Mouse (Mus musculus) neutrophil, adult 5-6 weeks (primary cell): ENCODE measurements around the gene Angptl1. TPM values are rescaled to one million over a fixed set of nuclear protein-coding genes. Genes with fewer than 3 reads are reported as not detected.

Experiments
- ATAC-seq: fragments of 151-379, 151-347 bp; 2 replicates; pipeline ENCODE4 v1.8.0; 2017; ENCODE audit warnings: mild to moderate bottlenecking, moderate TSS enrichment; ENCODE audit not compliant: insufficient number of reproducible peaks, poor library complexity, low FRiP score, severe bottlenecking; ENCODE audit errors: extremely low read depth
- total RNA-seq: library from RNA; stranded (forward); fragments of 200-1000 nt; gene quantifications from 2 replicates; pipeline ENCODE4 v1.2.3, GENCODE M21; 2017

Gene Angptl1
- total RNA-seq, 1 experiment from 2014 or later: 1.3 TPM

DNA sequence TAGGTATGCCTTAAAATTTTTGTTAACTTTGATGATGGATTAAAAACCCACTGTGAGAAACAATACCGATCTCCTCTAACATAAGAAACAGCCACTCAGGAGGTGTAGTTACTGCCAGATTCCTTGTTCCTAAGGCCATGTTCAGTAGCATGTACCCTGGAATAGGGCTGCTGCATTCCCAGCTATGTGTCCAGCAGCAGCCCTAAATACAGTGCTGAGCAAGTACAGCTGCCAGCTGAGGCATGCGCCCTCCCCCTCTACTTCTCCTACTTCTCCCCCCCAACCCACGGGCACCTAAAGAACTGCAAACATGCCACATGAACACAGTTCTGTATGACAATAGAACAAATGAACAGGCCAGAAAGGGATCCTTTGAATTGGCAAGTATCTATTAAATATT is 25.4 kb downstream of the Angptl1 start:
- no peak for ATAC-seq

DNA sequence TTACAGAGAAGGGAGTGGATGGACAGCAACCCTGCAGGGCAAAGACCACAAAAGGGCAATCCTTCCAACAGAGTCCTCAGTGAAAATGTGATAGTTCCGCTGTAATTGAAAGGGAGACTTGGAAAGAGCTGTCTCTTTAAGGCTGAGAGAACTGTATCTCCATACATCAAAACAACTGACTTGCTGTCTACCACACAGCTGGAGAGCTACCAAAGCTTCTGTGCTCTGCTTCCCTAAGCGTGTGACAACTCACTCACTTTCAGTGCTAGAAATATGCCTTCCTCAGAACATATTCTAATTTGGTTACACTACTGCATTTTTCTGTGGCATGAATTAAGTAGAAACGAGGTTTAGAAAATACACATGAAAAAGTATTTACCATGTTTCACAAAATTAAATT is 25.9 kb downstream of the Angptl1 start:
- ATAC-seq: no peak

DNA sequence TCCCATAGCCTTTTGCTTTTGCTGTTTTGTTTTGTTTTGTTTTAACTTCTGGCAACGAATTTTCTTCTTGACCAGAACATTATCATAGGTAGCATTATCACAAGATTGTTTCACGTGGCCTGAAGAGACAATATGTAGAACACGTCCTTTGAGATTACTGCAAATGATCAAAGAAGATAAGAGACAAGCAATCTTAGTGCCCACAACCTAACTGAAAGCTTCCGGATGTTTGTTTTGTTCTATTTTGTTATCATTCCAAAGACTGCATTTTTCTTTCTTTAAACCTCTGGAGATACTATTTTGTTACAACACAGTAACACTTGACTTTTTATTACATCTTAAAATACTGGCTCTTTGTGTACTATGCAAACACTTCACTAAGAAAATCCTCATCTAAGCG is 31.7 kb downstream of the Angptl1 start:
- ATAC-seq: no peak

DNA sequence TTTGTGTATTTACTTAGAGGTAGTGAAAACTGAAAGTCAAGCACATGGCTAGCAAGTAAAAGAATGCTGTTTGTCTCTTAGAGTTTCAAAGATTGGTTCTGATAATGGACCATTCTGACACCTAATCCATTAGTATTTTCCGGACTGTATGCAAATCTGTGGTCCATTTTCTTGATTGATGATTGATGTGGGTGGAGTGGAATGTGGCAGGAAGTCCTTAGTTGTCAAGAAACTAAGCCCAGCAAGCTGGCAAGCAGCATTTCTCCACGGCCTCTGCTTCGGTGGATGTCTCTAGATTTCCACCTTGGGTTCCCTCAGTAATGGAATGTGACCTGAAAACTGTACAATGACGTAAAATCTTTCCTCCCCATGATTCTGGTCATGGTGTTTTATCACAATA is 32.3 kb downstream of the Angptl1 start:
- ATAC-seq: no peak

DNA sequence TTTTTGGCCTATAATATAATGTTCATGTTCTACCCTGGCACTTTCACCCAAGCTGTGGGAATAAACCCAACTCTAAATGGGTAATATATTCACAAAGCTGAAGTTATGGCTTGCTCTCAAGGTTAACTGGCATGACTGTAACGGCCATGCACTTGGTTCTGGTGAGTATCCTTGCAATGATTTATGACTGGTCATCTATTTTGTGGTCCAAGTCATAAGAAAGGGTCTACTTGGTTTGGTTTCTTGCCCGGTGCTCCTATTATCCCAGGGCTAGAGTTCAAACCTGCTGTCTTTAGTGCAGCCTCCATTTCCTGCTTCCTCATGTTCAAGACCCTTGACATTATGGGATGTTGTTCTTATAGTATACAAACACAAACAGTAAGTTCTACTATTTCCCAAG is 46.4 kb downstream of the Angptl1 start:
- ATAC-seq: no peak

DNA sequence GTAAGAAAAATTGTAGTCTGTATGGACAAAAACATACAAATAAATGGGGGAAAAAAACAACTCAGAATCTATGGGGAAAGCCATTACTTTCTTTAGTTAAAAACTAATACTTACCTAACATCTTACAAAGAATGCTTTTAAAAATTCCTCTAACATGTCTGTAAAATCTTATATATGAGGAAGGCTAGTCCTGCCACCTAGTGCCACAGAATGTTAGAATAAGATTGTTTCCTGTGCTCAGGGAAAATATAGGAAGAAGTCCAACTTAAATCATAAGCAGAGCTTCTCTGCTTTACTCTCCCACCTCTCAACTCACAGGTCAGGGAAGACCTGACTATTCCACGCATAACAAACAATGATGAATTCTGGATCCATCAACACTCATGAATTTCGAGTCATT is 47.5 kb downstream of the Angptl1 start:
- no peak for ATAC-seq

DNA sequence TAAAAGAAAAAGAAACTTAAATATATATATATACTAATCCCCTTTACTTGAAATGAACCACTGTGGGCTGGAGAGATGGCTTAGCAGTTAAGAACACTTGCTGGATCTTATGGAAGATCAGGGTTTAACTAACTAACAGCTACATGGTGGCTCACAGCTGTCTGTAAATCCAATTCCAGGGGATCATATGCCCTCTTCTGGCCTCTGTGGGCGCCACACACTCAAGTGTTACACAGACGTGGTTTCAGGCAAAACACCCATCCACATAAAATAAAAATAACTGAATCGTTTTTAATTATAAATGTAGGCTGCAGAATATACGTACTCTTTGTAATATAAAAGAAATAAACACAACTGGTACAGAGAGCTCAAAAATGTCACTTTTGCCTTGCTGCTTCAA is 50.5 kb downstream of the Angptl1 start:
- ATAC-seq: no peak

DNA sequence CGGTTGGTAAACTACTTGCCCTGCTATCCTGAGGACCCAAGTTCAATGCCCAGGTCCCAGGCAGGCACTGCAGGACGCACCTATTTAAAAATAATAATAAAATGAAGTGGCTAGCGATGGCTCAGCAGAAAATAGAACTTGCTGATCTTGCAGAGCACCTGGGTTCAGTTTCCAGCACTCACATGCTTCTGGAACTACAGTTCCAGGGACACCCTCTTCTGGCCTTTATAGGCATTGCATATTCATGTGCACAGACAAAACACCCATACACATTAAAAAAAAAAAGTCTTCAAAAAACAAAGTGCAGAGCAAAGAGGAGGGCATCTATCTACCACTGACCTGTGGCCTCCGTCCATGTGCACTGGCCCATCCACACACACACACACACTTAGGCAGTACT is 53.2 kb downstream of the Angptl1 start:
- no peak for ATAC-seq

DNA sequence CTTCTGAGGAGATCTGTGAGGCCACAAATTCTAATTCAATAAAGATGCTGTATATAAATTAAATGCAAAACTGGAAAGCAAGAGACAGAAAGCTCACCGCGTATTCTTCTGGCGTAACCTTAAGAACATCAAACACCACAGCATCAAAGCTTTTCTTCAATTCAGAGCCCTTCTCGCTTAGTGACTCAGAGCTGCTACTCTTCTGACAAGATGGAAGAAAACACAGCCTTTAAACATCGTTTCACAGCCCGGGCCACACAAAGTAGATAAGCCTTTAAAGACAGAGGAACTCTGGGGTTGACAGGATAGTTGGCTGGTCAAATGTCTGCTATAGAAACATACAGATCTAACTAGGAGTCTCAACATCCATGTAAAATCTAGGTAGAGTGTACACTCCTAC is 63.3 kb downstream of the Angptl1 start:
- no peak for ATAC-seq

DNA sequence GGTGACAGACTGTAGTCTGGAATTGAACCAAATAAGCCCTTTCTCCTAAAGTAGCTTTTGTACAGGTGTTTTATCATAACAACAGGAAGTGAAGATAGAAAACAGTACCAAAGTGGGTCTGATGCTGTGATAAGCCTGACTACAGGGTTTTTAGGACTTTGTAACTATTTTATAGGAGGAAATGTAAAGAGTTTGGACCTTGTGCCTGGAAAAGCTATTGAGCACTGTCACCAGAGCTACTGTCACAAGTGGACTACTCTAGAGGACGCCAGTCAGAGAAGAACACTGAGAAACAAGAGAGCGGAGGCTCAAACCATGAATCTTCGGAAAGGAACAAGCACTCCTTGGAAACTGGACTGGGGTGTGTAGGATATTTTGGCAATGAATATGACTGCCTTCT is 65.5 kb downstream of the Angptl1 start:
- ATAC-seq: no peak

DNA sequence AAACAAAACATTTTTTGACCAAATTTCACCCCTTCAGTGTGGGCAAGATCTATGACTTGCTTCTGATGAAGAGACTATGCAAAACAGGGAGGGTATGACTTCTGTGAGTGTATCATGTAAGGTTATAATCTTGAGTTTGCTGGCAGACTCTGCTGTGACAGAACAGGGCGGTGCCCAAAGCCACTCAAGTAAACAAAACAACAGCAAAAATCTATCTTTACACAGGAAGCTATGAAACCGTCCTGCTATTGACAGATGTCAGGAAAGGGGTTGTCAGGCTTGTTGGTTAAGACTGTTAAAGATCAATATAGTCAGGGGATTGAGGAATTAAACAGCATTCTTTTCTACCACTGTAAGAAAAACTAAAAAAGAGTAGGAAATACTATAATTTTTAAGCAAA is 67.3 kb downstream of the Angptl1 start:
- ATAC-seq: no peak

DNA sequence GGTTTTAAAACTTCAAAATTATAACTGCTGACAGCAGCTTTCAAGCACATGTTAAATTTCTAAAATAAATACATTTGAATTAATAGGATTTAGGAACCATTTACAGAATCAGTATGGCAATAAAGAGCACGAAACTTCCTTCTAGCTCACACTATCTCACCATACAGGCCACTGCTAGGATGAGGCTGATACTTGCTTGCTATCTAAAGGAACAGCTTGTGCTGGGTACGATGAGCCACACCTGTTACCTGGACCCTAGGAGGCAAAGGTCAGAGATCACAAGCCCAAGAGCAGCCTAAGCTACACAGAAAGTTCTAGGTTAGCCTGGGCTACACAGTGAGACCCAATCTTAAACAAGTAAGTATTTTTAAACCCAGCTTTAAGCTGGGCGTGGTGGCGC is 70.9 kb downstream of the Angptl1 start:
- no peak for ATAC-seq

DNA sequence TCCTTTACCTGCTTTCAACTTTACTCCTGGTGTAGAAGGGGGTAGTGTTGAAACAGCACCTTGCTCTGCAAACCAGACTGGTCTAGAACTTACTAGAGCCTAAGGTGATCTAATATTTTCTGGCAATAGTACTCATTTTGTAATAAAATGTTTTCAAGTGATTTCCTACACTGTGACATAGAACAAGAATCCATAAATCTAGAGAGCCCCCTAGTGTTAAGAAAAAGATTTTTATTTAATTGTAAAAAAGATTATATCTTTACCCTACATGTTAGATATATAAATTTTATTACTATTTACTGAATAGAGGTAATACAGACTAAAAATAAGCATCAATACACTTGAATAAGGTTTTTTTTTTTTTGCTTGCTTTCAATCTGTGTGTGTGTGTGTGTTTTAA is 71.5 kb downstream of the Angptl1 start:
- ATAC-seq: no peak

Other genes with a start within 250 kb of the Angptl1 start
- gene Tor3a, start 164.2 kb upstream of the Angptl1 start, total RNA-seq: 24.6 and 25.2 TPM in 2 replicates
- gene Fam20b, start 119.5 kb upstream of the Angptl1 start, total RNA-seq: 34.7 and 36.0 TPM in 2 replicates
- gene Ralgps2, start 101.1 kb downstream of the Angptl1 start, total RNA-seq: 571 and 654 TPM in 2 replicates